Mouse (Mus musculus) testis, adult 10 weeks (tissue): ENCODE measurements around the gene Foxf1. TPM values are rescaled to one million over a fixed set of nuclear protein-coding genes. Genes with fewer than 3 reads are reported as not detected.

Experiments used
- polyA plus RNA-seq: library from polyadenylated mRNA; stranded (reverse); fragments of 350-450 nt; fragmentation: Illumina TruSeq; extraction: RNeasy Lipid Tissue Mini Kit (QIAGEN cat#74804); gene quantifications from one replicate; pipeline ENCODE4 v1.2.3, GENCODE M21; 2014; ENCODE audit warnings: low read depth, low replicate concordance

The Foxf1 gene
- polyA plus RNA-seq, result 0.50 TPM

GRCm38 (mm10) chr8:121084210-121084951 lies at the start of gene Foxf1:
Foxf1 (plus strand) TSS chr8:121084386.

DNA sequence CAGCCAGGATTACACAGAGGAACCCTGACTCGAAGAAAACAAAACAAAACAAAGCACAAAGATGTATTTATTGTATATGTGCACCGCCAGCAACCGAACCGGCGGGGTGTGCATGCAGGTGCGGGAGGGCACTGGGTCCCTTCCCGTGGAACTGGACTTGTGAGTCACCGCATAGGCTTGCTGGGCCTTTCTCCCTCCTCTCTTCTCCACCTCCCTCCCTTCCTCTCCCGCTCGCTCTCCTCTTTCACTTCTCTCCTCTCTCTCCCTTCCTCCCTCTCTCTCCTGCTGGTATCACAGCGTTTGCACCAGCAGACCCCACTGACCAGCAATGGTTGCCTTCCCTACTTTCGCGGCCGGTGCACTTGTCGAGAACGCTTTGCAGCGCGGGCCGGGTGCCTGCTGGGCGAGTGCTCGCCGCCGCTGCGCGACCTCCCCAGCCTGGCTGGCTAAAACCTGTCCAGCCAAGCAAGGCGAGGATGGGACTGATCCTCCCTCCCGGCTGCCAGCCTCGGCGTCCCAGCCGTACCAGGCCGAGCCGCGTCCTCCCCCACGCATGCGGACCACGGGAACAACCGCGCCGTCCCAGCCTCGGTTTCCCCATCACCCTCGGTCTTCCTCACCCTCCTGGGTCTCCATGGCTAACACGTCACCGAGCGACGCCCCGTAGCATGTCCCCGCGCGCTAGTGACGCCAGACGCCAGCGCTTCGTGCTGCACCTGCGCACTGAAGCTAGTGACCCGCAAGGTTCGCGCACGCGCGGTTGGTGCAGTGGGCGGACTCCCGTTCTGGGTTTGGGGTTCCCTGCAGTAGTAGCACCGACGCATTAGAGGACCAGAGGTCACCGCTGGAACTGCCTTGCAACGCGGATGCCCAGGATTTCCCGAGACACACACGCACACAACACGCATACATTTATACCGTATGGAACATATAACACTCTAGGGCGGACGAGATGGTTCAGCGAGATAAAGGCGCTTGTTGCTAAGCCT lies 23.8 kb downstream of the Foxf1 start, which contains the start of gene Mthfsd:
Gene Mthfsd (minus strand): TSS at position 725 of the 989 bp plus-strand sequence.

DNA sequence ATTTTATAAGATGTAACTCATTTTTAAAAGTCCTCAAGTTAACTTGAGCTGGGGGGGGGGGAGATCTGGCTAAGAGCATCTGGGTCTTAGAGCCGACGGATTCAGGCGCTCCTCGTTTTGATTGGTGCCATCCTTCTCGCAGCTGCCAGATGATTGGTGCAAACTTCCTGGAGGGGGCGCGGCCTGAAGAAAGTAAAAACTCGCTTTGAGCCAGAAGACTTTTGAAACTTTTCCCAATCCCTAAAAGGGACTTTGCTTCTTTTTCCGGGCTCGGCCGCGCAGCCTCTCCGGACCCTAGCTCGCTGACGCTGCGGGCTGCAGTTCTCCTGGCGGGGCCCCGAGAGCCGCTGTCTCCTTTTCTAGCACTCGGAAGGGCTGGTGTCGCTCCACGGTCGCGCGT lies 31.8 kb downstream of the Foxf1 start, which contains the start of gene Foxc2:
Gene Foxc2 (plus strand): TSS at position 224 of the 400 bp plus-strand sequence.

GRCm38 (mm10) chr8:121127756-121128375 lies 43.7 kb downstream of the Foxf1 start, which contains the start of gene Foxl1:
Foxl1 (plus strand) TSS chr8:121127940.

Other genes with a start within 250 kb of the Foxf1 start
- 5.7 TPM for gene Mthfsd, start 24.0 kb downstream of the Foxf1 start, polyA plus RNA-seq
- gene Foxc2, start 31.8 kb downstream of the Foxf1 start, polyA plus RNA-seq, result 0.07 TPM
- gene Foxl1, start 43.6 kb downstream of the Foxf1 start, polyA plus RNA-seq, result not detected